Comparison of ENCODE assay signal across 9 mouse cellular contexts in the genomic region with DNA sequence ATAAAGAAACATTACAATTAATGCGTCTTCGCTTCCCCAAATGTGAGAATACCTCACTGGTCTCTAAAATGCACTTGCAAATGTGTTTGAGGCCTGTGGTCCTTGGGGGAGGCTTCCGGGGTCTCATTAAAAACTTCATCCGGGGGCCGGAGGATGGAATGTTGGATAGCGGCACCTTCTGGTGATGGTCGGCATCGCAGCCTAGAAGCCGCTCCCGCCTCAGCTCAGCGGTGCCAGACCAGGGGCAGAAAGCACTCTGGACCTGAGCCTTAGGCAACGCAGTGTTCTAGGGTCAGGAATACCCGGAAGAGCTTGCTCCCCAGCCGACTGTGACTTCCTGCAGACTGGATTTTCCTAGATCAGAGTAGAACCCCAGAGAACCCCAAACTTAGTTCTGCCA. TPM values are rescaled to one million over a fixed set of nuclear protein-coding genes. Genes with fewer than 3 reads are reported as not detected.
DNase-seq lines count a peak whose midpoint lies in the region; ATAC-seq lines count a peak whose summit lies in the region.
"Had no signal": no experiment of that assay in that cellular context is flagged by ENCODE, and none has a peak within 500 bp of the region (broad histone marks: within the 10 kb centered on the region; RNA-seq: fewer than 3 reads in every experiment).

No protein-coding gene starts in this region.

- no peak overlapping the region for H3K4me3 ChIP-seq in lung, embryonic 15.5 days
- H3K4me3 ChIP-seq: embryonic facial prominence, embryonic 15.5 days had no signal

- ATAC-seq in lung, embryonic 15.5 days (ENCODE audit: borderline replicate concordance, extremely low read depth, low FRiP score, low TSS enrichment), result no peak

- WGBS in lung, embryonic 15.5 days, result 5% methylated on average over 14 of the region's 14 CpGs

- H3K27ac ChIP-seq in lung, embryonic 15.5 days, result no peak overlapping the region
- H3K27ac ChIP-seq: embryonic facial prominence, embryonic 15.5 days had no signal

- peaks cover 7% of the 10 kb centered on the region for H3K4me1 ChIP-seq in lung, embryonic 15.5 days

- H3K9me3 ChIP-seq in lung, embryonic 15.5 days, result no peaks in the 10 kb centered on the region
- H3K9me3 ChIP-seq: embryonic facial prominence, embryonic 15.5 days had no signal

- DNase-seq in layer of hippocampus, adult 18-20 months (ENCODE audit: low spot score in 2 of 2), result peak; percentile 19 to 63
- DNase-seq in layer of hippocampus, adult 9-10 months (ENCODE audit: low spot score), result no peak
- DNase-seq in cerebellum, postnatal 14 days, result peak; percentile 80 to 85
- DNase-seq in gastrocnemius, postnatal 25 days, result peak; percentile 25
- DNase-seq in kidney, postnatal 14 days, result peak; percentile 79
- DNase-seq in retina, adult 2 months (ENCODE audit: low read depth, low spot score), result peak; percentile 15
- peak; percentile 39 to 74 for DNase-seq in urinary bladder, postnatal 4 days (ENCODE audit: low spot score in 2 of 2)

- H3K4me2 ChIP-seq in lung, embryonic 15.5 days, result peak overlapping the region; percentile 26; the same call in 1 of the 2 replicates
- H3K4me2 ChIP-seq: embryonic facial prominence, embryonic 15.5 days had no signal

- no peak overlapping the region for H3K9ac ChIP-seq in lung, embryonic 15.5 days
- H3K9ac ChIP-seq: embryonic facial prominence, embryonic 15.5 days had no signal

- 0 out of 2 replicates have a peak, but pooled peaks cover 7% of the 10 kb centered on the region for H3K27me3 ChIP-seq in lung, embryonic 15.5 days
- H3K27me3 ChIP-seq: embryonic facial prominence, embryonic 15.5 days had no signal

- no peaks in the 10 kb centered on the region for H3K36me3 ChIP-seq in lung, embryonic 15.5 days
- H3K36me3 ChIP-seq: embryonic facial prominence, embryonic 15.5 days had no signal

RNA-seq across cellular contexts. Expression of a gene that starts 8.7 kb away (rescaled TPM):
- total RNA-seq in layer of hippocampus, adult 18-20 months (2021), result 1 to 10 TPM; 1.3 to 1.9 TPM
- total RNA-seq in gastrocnemius, postnatal 25 days (2021), result under 1 TPM; 0.18 to 0.32 TPM
- polyA plus RNA-seq in lung, embryonic 15.5 days (2015; fragmentation: Nextera tagmentation; extraction: Ambion mirVana), result 1.7 and 1.8 TPM in 2 replicates

RNA-seq across cellular contexts. Expression of a gene that starts 43.7 kb away (rescaled TPM):
- total RNA-seq in layer of hippocampus, adult 18-20 months (2021), result 100 to 1,000 TPM; 107 to 109 TPM
- 10 to 100 TPM; 11.4 to 11.6 TPM for total RNA-seq in gastrocnemius, postnatal 25 days (2021)
- 39.1 and 41.8 TPM in 2 replicates for polyA plus RNA-seq in lung, embryonic 15.5 days (2015; fragmentation: Nextera tagmentation; extraction: Ambion mirVana)

RNA-seq across cellular contexts. Expression of a gene that starts 52.8 kb away (rescaled TPM):
- 1 to 10 TPM in 1 of 2 experiments, under 1 TPM in 1; 0.68 to 1.6 TPM for total RNA-seq in layer of hippocampus, adult 18-20 months (2021)
- not detected for total RNA-seq in gastrocnemius, postnatal 25 days (2021)
- polyA plus RNA-seq in lung, embryonic 15.5 days (2015; fragmentation: Nextera tagmentation; extraction: Ambion mirVana), result 3.9 and 4.3 TPM in 2 replicates

Comparison
In these comparisons a context has a peak if more than half of its experiments do, and no peak if none do; other contexts are left out.
1. RNA of a gene that starts 43.7 kb away (total RNA-seq): 107 to 109 TPM in layer of hippocampus, adult 18-20 months; 11.4 to 11.6 TPM in gastrocnemius, postnatal 25 days; every median in the first group is over 4 times any median in the second.